Mouse (Mus musculus) kidney, postnatal 0 days (tissue): Measurements from ENCODE around the gene Mecom. TPM values are rescaled to one million over a fixed set of nuclear protein-coding genes. Genes with fewer than 3 reads are reported as not detected.

Source experiments
- ATAC-seq: fragments of 200-750 bp; cut with Nextera tagmentation; replicated peaks from 2 replicates; pipeline ENCODE4 v1.8.0; 2017; ENCODE audit warnings: low read depth, moderate number of reproducible peaks, moderate TSS enrichment, moderate library complexity; ENCODE audit not compliant: low FRiP score
- DNase-seq: peaks from one replicate; pipeline ENCODE4 v3.0.0-alpha.2; 2016; ENCODE audit warnings: low spot score
- H3K27ac ChIP-seq: fragments of 300-500 bp; sonication (generic); 2 replicates; pipeline ENCODE4 v1.5.1; 2014; ENCODE audit warnings: mild to moderate bottlenecking
- H3K27me3 ChIP-seq: fragments of 300-500 bp; sonication (generic); 2 replicates; pipeline ENCODE4 v1.6.1; 2014; ENCODE audit warnings: low read length, mixed read lengths; ENCODE audit not compliant: insufficient read depth
- H3K36me3 ChIP-seq: fragments of 300-500 bp; sonication (generic); 2 replicates; pipeline ENCODE4 v1.6.1; 2014; ENCODE audit warnings: low read length, mixed read lengths; ENCODE audit not compliant: insufficient read depth
- H3K4me1 ChIP-seq: fragments of 300-500 bp; sonication (generic); replicated peaks from 2 replicates; pipeline ENCODE4 v1.6.1; 2014; ENCODE audit warnings: antibody characterized with exemption, low read length, mixed read lengths; ENCODE audit not compliant: insufficient read depth
- H3K4me2 ChIP-seq: fragments of 300-500 bp; sonication (generic); 2 replicates; pipeline ENCODE4 v1.6.1; 2014; ENCODE audit warnings: mild to moderate bottlenecking, low read length, moderate library complexity, mixed read lengths
- H3K4me3 ChIP-seq: fragments of 300-500 bp; sonication (generic); replicated peaks from 2 replicates; pipeline ENCODE4 v1.5.1; 2014; ENCODE audit warnings: low read depth, low read length
- H3K9ac ChIP-seq: fragments of 300-500 bp; sonication (generic); 2 replicates; pipeline ENCODE4 v1.6.1; 2014; ENCODE audit warnings: low read depth, low read length
- H3K9me3 ChIP-seq: fragments of 300-500 bp; sonication (generic); replicated peaks from 2 replicates; pipeline ENCODE4 v1.6.1; 2016; ENCODE audit warnings: low read length, inconsistent platforms, mixed read lengths
- CTCF ChIP-seq: IDR thresholded peaks from 2 replicates; pipeline ENCODE4 v1.5.1; 2016; ENCODE audit warnings: antibody characterized with exemption, low read depth, mild to moderate bottlenecking, moderate library complexity
- WGBS: fragments of 180-500 bp; shearing (Covaris S2); extraction: QIAGEN DNeasy Blood & Tissue Kit; methylation state at CpG from one replicate; pipeline ENCODE4 v1.1.7; 2014; 5-methylcytosine and 5-hydroxymethylcytosine counted together
- polyA plus RNA-seq: library from polyadenylated mRNA; unstranded; fragments of >200 nt; fragmentation: Nextera tagmentation; extraction: Ambion mirVana; gene quantifications from 2 replicates; pipeline ENCODE4 v1.2.1, GENCODE M21; 2015

Mecom gene
- polyA plus RNA-seq, 1 experiment from 2014 or later, result 54.7 TPM

DNA sequence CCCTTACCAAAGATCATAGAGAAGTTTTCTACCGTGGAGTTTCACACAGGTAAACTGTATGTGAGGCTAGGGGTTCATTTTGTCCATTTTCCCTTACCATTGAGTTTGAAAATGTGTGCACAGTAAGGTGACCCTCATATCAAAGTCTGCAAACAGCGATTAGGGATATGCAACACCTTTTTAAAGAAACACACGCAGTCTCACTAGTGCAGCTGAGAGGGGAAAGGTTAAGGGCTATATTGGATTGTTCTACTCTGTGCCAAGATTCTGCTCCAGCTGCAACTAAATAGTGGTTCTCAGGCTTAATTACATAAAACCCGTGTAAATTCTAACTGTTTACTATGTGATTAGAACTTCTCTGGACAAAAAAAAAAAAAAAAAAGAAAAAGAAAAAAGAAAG is 263.7 kb downstream of the Mecom start:
- Histone ChIP-seq H3K27ac (no peak overlapping the region), H3K9me3 (no peaks in the 10 kb centered on the region), H3K4me2 (no peak overlapping the region), H3K27me3 (no peaks in the 10 kb centered on the region), H3K4me1 (no peaks in the 10 kb centered on the region), H3K36me3 (no peaks in the 10 kb centered on the region), H3K4me3 (no peak overlapping the region), H3K9ac (no peak overlapping the region)
- ATAC-seq, result no peak
- no peak for DNase-seq
- WGBS, result 55% methylated on average over 4 of the region's 4 CpGs
- no peak for TF ChIP-seq CTCF

DNA sequence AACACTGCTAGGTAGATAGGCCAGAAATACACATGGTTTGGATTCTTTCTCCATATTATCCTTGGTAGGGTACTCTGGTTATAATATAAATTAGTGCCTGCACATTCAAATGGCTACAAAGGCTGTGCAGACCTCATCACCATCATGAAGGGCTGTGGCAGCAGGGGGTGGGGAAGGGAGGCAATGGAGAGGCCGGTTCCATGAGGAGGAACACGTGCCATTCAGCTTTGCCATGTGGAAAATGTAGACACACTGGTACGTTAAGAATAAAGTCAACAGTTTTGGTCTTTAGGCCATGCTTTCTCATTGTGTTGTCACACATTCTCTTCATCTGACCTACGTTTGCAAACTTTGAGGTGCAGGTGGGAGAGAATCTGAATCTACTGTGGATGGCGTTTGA is 264.2 kb downstream of the Mecom start:
- TF ChIP-seq CTCF, result no peak
- WGBS, result 90% methylated on average over 5 of the region's 5 CpGs
- Histone ChIP-seq H3K4me1 (no peaks in the 10 kb centered on the region), H3K27me3 (no peaks in the 10 kb centered on the region), H3K9ac (no peak overlapping the region), H3K36me3 (no peaks in the 10 kb centered on the region), H3K4me2 (no peak overlapping the region), H3K4me3 (no peak overlapping the region), H3K9me3 (no peaks in the 10 kb centered on the region), H3K27ac (no peak overlapping the region)
- ATAC-seq (no peak), DNase-seq (no peak)

DNA sequence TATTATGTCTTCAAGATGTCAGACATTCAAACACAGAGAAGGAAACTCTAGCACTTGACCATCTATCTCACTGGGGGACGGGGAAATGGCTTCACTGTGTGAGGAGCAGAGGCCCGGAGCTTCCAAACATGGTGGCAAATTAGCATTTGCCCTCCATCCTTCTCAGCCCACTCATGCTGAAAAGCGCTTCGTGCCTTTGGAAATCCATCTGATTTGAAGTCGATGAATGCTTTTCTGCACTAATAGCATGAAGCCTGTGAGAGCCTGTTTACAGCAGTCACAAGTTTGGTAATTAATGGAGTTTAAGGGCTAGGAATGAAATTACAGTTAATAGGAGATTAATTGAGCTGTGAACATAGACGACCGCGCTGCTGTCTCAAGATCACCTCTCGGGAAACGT is 270.2 kb downstream of the Mecom start:
- no peaks in the 10 kb centered on the region for H3K36me3 ChIP-seq
- no peaks in the 10 kb centered on the region for H3K27me3 ChIP-seq
- H3K9me3 ChIP-seq, result no peaks in the 10 kb centered on the region
- H3K4me2 ChIP-seq, result no peak overlapping the region
- no peak for TF ChIP-seq CTCF
- 54% methylated on average over 10 of the region's 10 CpGs for WGBS
- H3K4me1 ChIP-seq, result peaks cover 7% of the 10 kb centered on the region; the same call in 1 of the 2 replicates
- H3K9ac ChIP-seq, result no peak overlapping the region
- ATAC-seq, result no peak
- no peak for DNase-seq
- H3K4me3 ChIP-seq, result no peak overlapping the region
- H3K27ac ChIP-seq, result no peak overlapping the region

DNA sequence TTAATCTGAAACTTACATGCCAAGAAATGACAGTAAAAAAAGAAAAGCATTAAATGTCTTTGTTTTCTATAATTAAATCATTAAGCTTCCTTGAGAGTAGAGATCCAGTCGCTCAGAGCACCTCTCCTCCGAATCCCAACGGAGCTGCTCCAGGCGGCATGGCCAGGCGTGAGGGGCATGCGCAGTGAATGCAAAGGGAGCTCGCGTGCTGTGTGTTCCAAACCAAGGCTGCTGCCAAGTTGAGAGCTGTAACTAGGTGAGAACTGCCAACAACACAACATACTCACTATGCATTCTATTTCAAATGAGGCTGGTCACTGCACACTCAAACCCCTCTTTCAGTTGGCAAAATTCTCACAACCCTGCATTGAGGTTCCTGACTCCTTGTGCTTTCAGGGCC is 271.7 kb downstream of the Mecom start:
- Histone ChIP-seq H3K36me3 (no peaks in the 10 kb centered on the region), H3K27ac (no peak overlapping the region), H3K4me2 (no peak overlapping the region), H3K4me3 (no peak overlapping the region), H3K4me1 (peaks cover 7% of the 10 kb centered on the region; the same call in 1 of the 2 replicates), H3K9ac (no peak overlapping the region), H3K27me3 (no peaks in the 10 kb centered on the region), H3K9me3 (no peaks in the 10 kb centered on the region)
- WGBS, result 91% methylated on average over 8 of the region's 8 CpGs
- ATAC-seq (no peak), DNase-seq (no peak)
- TF ChIP-seq CTCF, result no peak

DNA sequence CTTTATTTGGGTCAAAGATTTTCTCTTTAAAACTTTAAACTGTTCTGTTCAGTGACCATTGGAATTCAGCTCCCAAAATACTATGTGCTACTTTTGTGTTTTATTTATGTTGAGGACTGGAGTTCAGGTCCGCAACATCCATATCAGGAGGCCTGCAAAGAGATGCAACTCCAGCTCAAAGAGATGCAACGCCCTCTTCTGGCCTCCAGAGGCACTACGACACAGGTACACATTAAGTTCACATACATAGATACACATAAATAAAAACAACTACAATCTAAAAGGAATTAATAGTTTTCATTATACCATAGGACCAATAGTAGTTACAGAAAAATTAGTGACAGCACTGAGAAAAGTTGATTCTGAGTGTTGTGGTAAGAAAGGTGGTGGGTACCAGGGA is 278.6 kb downstream of the Mecom start:
- no peak for DNase-seq
- 65% methylated on average over 3 of the region's 3 CpGs for WGBS
- Histone ChIP-seq H3K9me3 (no peaks in the 10 kb centered on the region), H3K36me3 (no peaks in the 10 kb centered on the region), H3K4me1 (peaks cover 3% of the 10 kb centered on the region; the same call in 1 of the 2 replicates), H3K4me2 (no peak overlapping the region), H3K27ac (no peak overlapping the region), H3K27me3 (no peaks in the 10 kb centered on the region), H3K9ac (no peak overlapping the region), H3K4me3 (no peak overlapping the region)
- no peak for ATAC-seq
- peak; percentile 45 for TF ChIP-seq CTCF

DNA sequence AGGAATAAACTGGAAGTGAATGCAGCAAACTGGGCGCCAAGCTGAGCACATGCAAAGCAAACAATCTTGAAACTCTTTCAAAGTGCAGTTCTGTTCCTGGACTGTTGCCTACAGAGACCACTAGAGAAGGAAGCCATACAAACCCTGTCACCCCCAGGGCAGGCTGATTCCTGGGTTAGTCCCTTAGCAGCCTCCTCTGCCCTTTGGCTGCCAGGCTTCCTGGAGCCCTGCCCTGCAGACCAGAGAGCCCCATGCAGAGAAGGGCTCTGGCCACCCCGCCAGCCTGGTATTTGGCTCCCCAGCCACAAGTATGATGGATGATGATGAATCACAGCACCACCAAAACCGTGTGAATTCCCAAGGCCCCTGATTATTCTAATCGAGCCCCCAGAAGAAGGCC is 286.9 kb downstream of the Mecom start:
- H3K36me3 ChIP-seq, result no peaks in the 10 kb centered on the region
- H3K4me2 ChIP-seq, result no peak overlapping the region
- no peak overlapping the region for H3K27ac ChIP-seq
- 53% methylated on average over 4 of the region's 4 CpGs for WGBS
- no peak overlapping the region for H3K9ac ChIP-seq
- H3K27me3 ChIP-seq, result no peaks in the 10 kb centered on the region
- no peaks in the 10 kb centered on the region for H3K9me3 ChIP-seq
- ATAC-seq (no peak), DNase-seq (no peak)
- no peaks in the 10 kb centered on the region for H3K4me1 ChIP-seq
- H3K4me3 ChIP-seq, result no peak overlapping the region
- TF ChIP-seq CTCF, result no peak

DNA sequence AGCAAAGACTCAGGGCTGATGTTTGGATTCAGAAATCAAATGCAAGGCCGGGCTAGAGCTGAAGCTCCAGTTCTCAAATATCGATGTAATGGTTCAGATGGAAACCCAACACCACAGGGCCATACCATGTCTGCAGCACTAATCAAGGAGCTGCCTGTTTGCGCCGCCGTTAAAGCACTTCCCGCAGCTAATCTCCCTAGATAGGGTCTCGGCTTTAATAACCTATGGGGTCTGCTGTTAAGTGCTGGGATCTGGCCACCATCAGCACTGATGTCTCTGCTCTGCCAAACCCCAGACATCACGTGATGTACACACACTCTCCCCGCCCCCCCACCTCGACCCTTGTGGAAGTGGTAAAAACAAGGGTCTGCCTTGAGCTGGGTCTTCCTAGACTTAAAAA is 289.4 kb downstream of the Mecom start:
- no peak for TF ChIP-seq CTCF
- WGBS, result 34% methylated on average over 10 of the region's 10 CpGs
- no peak overlapping the region for H3K9ac ChIP-seq
- ATAC-seq (no peak), DNase-seq (no peak)
- no peaks in the 10 kb centered on the region for H3K27me3 ChIP-seq
- no peaks in the 10 kb centered on the region for H3K9me3 ChIP-seq
- H3K4me1 ChIP-seq, result no peaks in the 10 kb centered on the region
- no peaks in the 10 kb centered on the region for H3K36me3 ChIP-seq
- no peak overlapping the region for H3K4me3 ChIP-seq
- no peak overlapping the region for H3K27ac ChIP-seq
- no peak overlapping the region for H3K4me2 ChIP-seq
